Mouse (Mus musculus) heart, embryonic 15.5 days (tissue): ENCODE results near the gene Ubxn11. TPM values are rescaled to one million over a fixed set of nuclear protein-coding genes. Genes with fewer than 3 reads are reported as not detected.

Experiments
- ATAC-seq: fragments of 200-750 bp; cut with Nextera tagmentation; replicated peaks from 2 replicates; pipeline ENCODE4 v1.8.0; 2017; ENCODE audit warnings: low read depth, moderate TSS enrichment; ENCODE audit not compliant: insufficient number of reproducible peaks, insufficient read depth, low FRiP score
- H3K27ac ChIP-seq: fragments of 300-500 bp; sonication (generic); 2 replicates; pipeline ENCODE4 v1.5.1; 2015; ENCODE audit warnings: mild to moderate bottlenecking, inconsistent platforms
- H3K27me3 ChIP-seq: fragments of 300-500 bp; sonication (generic); 2 replicates; pipeline ENCODE4 v1.6.1; 2015; ENCODE audit warnings: inconsistent platforms
- H3K36me3 ChIP-seq: fragments of 300-500 bp; sonication (generic); 2 replicates; pipeline ENCODE4 v1.6.1; 2015; ENCODE audit warnings: mild to moderate bottlenecking, inconsistent platforms
- H3K4me1 ChIP-seq: fragments of 300-500 bp; sonication (generic); replicated peaks from 2 replicates; pipeline ENCODE4 v1.6.1; 2015; ENCODE audit warnings: inconsistent platforms
- H3K4me2 ChIP-seq: fragments of 300-500 bp; sonication (generic); 2 replicates; pipeline ENCODE4 v1.6.1; 2015; ENCODE audit warnings: inconsistent platforms, mild to moderate bottlenecking, moderate library complexity
- H3K4me3 ChIP-seq: fragments of 300-500 bp; sonication (generic); 2 replicates; pipeline ENCODE4 v1.5.1; 2015; ENCODE audit warnings: mild to moderate bottlenecking, inconsistent platforms
- H3K9ac ChIP-seq: fragments of 300-500 bp; sonication (generic); 2 replicates; pipeline ENCODE4 v1.6.1; 2015; ENCODE audit warnings: mild to moderate bottlenecking, inconsistent platforms
- H3K9me3 ChIP-seq: fragments of 300-500 bp; sonication (generic); replicated peaks from 2 replicates; pipeline ENCODE4 v1.6.1; 2016; ENCODE audit warnings: inconsistent platforms
- WGBS: fragments of 180-500 bp; shearing (Covaris S2); methylation state at CpG from one replicate; pipeline ENCODE4 v1.1.7; 2015; ENCODE audit warnings: mixed read lengths; 5-methylcytosine and 5-hydroxymethylcytosine counted together
- polyA plus RNA-seq: library from polyadenylated mRNA; unstranded; fragments of >200 nt; fragmentation: Nextera tagmentation; extraction: Ambion mirVana; gene quantifications from 2 replicates; pipeline ENCODE4 v1.2.1, GENCODE M21; 2015

Ubxn11 gene
- polyA plus RNA-seq, 1 experiment from 2014 or later, result 1.8 TPM

DNA sequence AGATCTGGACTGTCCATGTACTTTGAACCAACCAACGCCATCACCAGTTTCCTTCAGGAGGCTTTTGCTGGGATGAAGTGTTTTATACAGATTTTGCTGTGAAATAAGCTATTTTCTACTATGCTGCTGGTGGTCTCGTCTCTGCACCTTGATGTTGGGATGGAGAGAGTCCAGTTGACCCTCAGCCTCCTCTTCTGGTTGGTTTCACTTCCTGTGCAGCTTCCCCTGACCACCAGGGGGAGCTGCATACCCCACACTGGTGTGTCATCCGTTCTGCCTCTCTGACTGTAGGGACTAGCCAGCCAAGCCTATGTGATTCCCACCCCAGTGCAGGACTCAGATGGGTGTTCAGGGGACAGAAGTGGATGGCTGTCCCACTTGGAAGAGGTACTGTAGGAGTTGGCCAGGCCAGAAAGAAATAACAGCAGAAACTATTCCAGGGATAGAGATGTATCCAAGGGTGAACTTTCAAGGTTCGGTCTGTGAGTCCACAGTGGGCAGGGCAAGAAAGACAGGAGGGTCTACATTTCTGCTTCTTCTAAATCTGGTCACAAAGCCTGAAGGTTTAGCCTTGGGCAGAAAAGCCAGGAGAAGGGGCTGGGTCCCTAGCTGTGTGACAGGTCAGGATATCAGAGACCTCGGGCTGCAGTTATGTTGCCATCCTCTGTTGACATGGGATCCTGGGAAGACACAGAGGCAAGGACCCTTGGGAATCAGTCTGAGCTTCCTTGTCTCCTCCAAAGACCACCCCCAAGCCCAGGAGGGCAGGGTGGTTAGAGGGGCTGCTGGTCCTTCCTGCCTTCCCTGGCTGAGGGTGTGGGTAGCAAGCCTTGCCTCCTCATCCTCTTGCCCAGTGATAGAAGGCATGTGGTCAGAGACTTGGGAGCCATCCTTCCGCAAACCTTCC lies 9.7 kb upstream of the Ubxn11 start:
- 67% methylated on average over 6 of the region's 6 CpGs for WGBS
- Histone ChIP-seq H3K9ac (no peak overlapping the region), H3K4me2 (no peak overlapping the region), H3K36me3 (no peaks in the 10 kb centered on the region), H3K9me3 (no peaks in the 10 kb centered on the region), H3K4me3 (no peak overlapping the region), H3K27ac (no peak overlapping the region), H3K4me1 (no peaks in the 10 kb centered on the region), H3K27me3 (no peaks in the 10 kb centered on the region)
- no peak for ATAC-seq

DNA sequence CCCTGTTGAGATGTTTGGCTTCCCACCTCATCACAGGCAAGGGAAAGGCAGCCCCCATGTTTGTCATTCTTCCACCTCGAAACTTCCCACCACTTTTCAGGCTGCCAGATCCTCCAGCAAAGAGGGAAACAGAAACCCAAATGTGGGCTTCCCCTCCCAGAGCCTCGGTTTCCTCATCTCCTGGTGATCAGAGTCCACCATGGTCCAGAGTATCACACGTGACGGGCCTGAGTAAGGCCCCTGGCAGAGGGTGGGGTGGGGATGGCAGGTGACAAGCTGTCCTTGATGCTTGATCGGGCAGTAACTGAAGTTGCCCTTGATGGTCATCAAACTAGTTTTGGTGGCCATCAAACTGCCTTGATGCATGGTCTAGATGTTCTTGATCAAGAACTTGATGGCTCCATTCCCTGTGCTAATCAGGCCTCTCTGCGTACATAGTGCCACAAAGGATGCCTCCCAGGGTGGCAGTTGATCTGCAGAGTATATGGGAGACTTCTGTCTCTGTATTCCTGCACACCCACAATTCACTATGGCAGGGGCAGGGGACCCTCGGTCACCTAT lies 8.3 kb upstream of the Ubxn11 start:
- Histone ChIP-seq H3K4me2 (no peak overlapping the region), H3K4me3 (no peak overlapping the region), H3K9ac (no peak overlapping the region), H3K27ac (no peak overlapping the region), H3K36me3 (no peaks in the 10 kb centered on the region), H3K4me1 (peaks cover 4% of the 10 kb centered on the region; the same call in 1 of the 2 replicates), H3K9me3 (no peaks in the 10 kb centered on the region), H3K27me3 (no peaks in the 10 kb centered on the region)
- WGBS, result 77% methylated on average over 7 of the region's 7 CpGs
- ATAC-seq, result no peak

- Histone ChIP-seq H3K36me3 (no peaks in the 10 kb centered on the region), H3K4me3 (no peak within 1 kb of the TSS), H3K9me3 (no peaks in the 10 kb centered on the region), H3K4me1 (peaks cover 4% of the 10 kb centered on the region; the same call in 1 of the 2 replicates), H3K9ac (no peak within 1 kb of the TSS), H3K27me3 (no peaks in the 10 kb centered on the region), H3K27ac (no peak within 1 kb of the TSS), H3K4me2 (no peak within 1 kb of the TSS)
- no peak for ATAC-seq
- 59% methylated on average over 3 of the region's 3 CpGs for WGBS
Observed at GRCm38 (mm10) chr4:134094923-134095547, 7.3 kb upstream of the Ubxn11 start, which contains the start of gene Cd52. Gene Cd52 (minus strand): TSS chr4:134095082.

- Histone ChIP-seq H3K27ac (no peak overlapping the region), H3K27me3 (no peaks in the 10 kb centered on the region), H3K4me2 (no peak overlapping the region), H3K9ac (no peak overlapping the region), H3K9me3 (no peaks in the 10 kb centered on the region), H3K36me3 (no peaks in the 10 kb centered on the region), H3K4me1 (peaks cover 4% of the 10 kb centered on the region; the same call in 1 of the 2 replicates), H3K4me3 (no peak overlapping the region)
- no peak for ATAC-seq
- WGBS, result 87% methylated on average over 3 of the region's 3 CpGs
Observed at GRCm38 (mm10) chr4:134096120-134096519, 6.2 kb upstream of the Ubxn11 start.

- no peak overlapping the region for H3K9ac ChIP-seq
- no peaks in the 10 kb centered on the region for H3K9me3 ChIP-seq
- ATAC-seq, result no peak
- H3K36me3 ChIP-seq, result no peaks in the 10 kb centered on the region
- no peak overlapping the region for H3K4me3 ChIP-seq
- H3K27ac ChIP-seq, result no peak overlapping the region
- 61% methylated on average over 5 of the region's 5 CpGs for WGBS
- H3K4me1 ChIP-seq, result peaks cover 4% of the 10 kb centered on the region; the same call in 1 of the 2 replicates
- H3K4me2 ChIP-seq, result no peak overlapping the region
- no peaks in the 10 kb centered on the region for H3K27me3 ChIP-seq
Observed at GRCm38 (mm10) chr4:134097015-134097608, 5.3 kb upstream of the Ubxn11 start.

DNA sequence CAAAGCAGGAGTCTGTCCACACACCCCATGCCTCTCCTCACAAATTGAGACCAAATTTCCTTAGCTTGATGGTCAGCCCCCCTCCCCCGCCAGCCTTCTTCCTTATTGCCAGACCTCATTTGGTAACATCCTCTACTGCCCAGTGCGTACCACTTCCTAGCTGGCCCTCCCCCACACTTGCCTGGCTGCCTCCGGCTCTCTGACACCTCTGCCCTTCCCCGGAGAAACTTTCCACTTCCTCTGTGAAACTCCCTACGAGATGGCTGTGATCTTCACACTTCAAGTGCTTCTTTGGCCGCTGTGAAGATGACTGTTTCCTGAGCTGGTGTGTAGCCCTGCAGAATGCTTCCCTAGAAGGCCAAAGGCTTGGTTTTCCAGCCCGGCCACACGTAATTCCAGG lies 3.7 kb upstream of the Ubxn11 start:
- H3K27ac ChIP-seq, result no peak overlapping the region
- ATAC-seq, result no peak
- H3K27me3 ChIP-seq, result no peaks in the 10 kb centered on the region
- no peaks in the 10 kb centered on the region for H3K9me3 ChIP-seq
- H3K36me3 ChIP-seq, result no peaks in the 10 kb centered on the region
- no peak overlapping the region for H3K9ac ChIP-seq
- WGBS, result 35% methylated on average over 8 of the region's 8 CpGs
- H3K4me3 ChIP-seq, result no peak overlapping the region
- H3K4me1 ChIP-seq, result peaks cover 4% of the 10 kb centered on the region
- no peak overlapping the region for H3K4me2 ChIP-seq

- H3K27me3 ChIP-seq, result no peaks in the 10 kb centered on the region
- no peak overlapping the region for H3K4me2 ChIP-seq
- 69% methylated on average over 4 of the region's 4 CpGs for WGBS
- no peaks in the 10 kb centered on the region for H3K36me3 ChIP-seq
- no peak overlapping the region for H3K27ac ChIP-seq
- H3K9me3 ChIP-seq, result no peaks in the 10 kb centered on the region
- no peak overlapping the region for H3K4me3 ChIP-seq
- peaks cover 4% of the 10 kb centered on the region for H3K4me1 ChIP-seq
- no peak for ATAC-seq
- H3K9ac ChIP-seq, result no peak overlapping the region
Observed at GRCm38 (mm10) chr4:134100245-134100644, 2.1 kb upstream of the Ubxn11 start.

DNA sequence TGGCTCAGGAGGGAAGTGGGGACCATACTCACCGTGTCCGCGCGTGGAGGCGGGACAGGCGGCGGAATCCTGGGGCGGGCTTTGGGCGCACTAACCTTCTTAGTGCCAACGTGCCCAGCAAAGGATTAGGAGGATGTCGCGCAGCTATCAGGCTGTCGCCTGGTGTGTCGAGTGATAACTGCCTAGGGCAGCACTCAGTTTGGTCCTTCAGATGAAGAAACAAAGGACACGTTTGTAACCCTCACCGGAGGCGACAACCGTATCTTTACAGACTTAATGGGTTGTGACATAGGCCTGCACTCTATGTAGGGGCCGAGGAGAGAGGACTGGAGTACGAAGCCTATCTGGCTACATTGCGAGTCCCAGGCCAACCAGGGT lies 361 bp downstream of the Ubxn11 start:
- Histone ChIP-seq H3K4me2 (peak overlapping the region; percentile 66), H3K27me3 (no peaks in the 10 kb centered on the region), H3K36me3 (no peaks in the 10 kb centered on the region), H3K4me1 (peaks cover 4% of the 10 kb centered on the region), H3K9me3 (no peaks in the 10 kb centered on the region), H3K4me3 (peak overlapping the region; percentile 58), H3K9ac (peak overlapping the region; percentile 40), H3K27ac (no peak overlapping the region)
- peak; percentile 50 for ATAC-seq
- 4% methylated on average over 21 of the region's 21 CpGs for WGBS

- WGBS, result 44% methylated on average over 7 of the region's 7 CpGs
- Histone ChIP-seq H3K4me3 (no peak overlapping the region), H3K9me3 (no peaks in the 10 kb centered on the region), H3K27ac (no peak overlapping the region), H3K4me1 (peaks cover 6% of the 10 kb centered on the region; the same call in 1 of the 2 replicates), H3K36me3 (no peaks in the 10 kb centered on the region), H3K4me2 (no peak overlapping the region), H3K9ac (no peak overlapping the region), H3K27me3 (no peaks in the 10 kb centered on the region)
- ATAC-seq, result no peak
Observed at GRCm38 (mm10) chr4:134106105-134106504, 3.7 kb downstream of the Ubxn11 start.

- 81% methylated on average over 7 of the region's 7 CpGs for WGBS
Observed at GRCm38 (mm10) chr4:134107730-134108129, 5.4 kb downstream of the Ubxn11 start.

DNA sequence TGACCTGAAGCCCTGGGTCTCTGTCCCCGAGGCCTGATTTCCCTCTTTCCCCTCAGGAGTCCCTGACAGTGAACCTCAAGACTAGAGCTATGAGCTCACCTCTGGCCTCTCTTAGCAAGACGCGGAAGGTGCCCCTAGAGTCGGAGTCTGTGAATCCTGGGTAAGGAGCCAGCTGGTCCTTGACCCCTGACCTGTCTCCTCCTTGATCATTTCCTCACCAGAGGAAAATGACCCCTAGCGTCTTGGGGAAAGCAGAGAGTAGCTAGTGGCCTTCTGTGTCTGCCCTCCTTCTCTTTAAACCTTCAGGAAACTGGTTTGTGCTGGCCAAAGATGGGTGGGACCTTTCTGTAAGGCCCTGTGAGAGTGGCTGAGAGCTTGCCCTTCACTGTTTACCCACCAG lies 5.8 kb downstream of the Ubxn11 start:
- H3K27ac ChIP-seq, result no peak overlapping the region
- no peaks in the 10 kb centered on the region for H3K27me3 ChIP-seq
- peaks cover 6% of the 10 kb centered on the region; the same call in 1 of the 2 replicates for H3K4me1 ChIP-seq
- no peak overlapping the region for H3K4me3 ChIP-seq
- H3K9me3 ChIP-seq, result no peaks in the 10 kb centered on the region
- 53% methylated on average over 5 of the region's 5 CpGs for WGBS
- no peak for ATAC-seq
- H3K9ac ChIP-seq, result no peak overlapping the region
- no peaks in the 10 kb centered on the region for H3K36me3 ChIP-seq
- H3K4me2 ChIP-seq, result no peak overlapping the region

More at GRCm38 (mm10) chr4:134107730-134108129, 5.4 kb downstream of the Ubxn11 start:
- no peaks in the 10 kb centered on the region for H3K27me3 ChIP-seq
- no peak for ATAC-seq
- H3K4me1 ChIP-seq, result peaks cover 6% of the 10 kb centered on the region; the same call in 1 of the 2 replicates
- no peak overlapping the region for H3K4me2 ChIP-seq
- H3K36me3 ChIP-seq, result no peaks in the 10 kb centered on the region
- no peak overlapping the region for H3K9ac ChIP-seq
- no peak overlapping the region for H3K27ac ChIP-seq
- no peak overlapping the region for H3K4me3 ChIP-seq
- H3K9me3 ChIP-seq, result no peaks in the 10 kb centered on the region
